Mouse (Mus musculus) R1 (cell line): ENCODE results near the gene Meioc.

Source experiments
- DNase-seq: peaks from one replicate; pipeline ENCODE4 v3.0.0-alpha.2; 2018; ENCODE audit warnings: low read depth, low spot score

Meioc gene

GRCm38 (mm10) chr11:102663416-102663815 lies at the start of gene Meioc:
TSS of gene Meioc (plus strand) at chr11:102663716.
- no peak for DNase-seq

- DNase-seq, result peak; percentile 54
Observed at GRCm38 (mm10) chr11:102619449-102619848, 44.1 kb upstream of the Meioc start.

- DNase-seq, result peak; percentile 79
Observed at GRCm38 (mm10) chr11:102623876-102624789, 39.4 kb upstream of the Meioc start.

- DNase-seq, result no peak
Observed at GRCm38 (mm10) chr11:102624888-102625407, 38.6 kb upstream of the Meioc start.

- DNase-seq, result no peak
Observed at GRCm38 (mm10) chr11:102627171-102627931, 36.2 kb upstream of the Meioc start.

- no peak for DNase-seq
Observed at GRCm38 (mm10) chr11:102628529-102628928, 35.0 kb upstream of the Meioc start.

- no peak for DNase-seq
Observed at GRCm38 (mm10) chr11:102629375-102629774, 34.1 kb upstream of the Meioc start.

GRCm38 (mm10) chr11:102630731-102631130 lies 32.8 kb upstream of the Meioc start:
- peak; percentile 55 for DNase-seq

- no peak for DNase-seq
Observed at GRCm38 (mm10) chr11:102631203-102631602, 32.3 kb upstream of the Meioc start.

- DNase-seq, result peak; percentile 36
Observed at GRCm38 (mm10) chr11:102632725-102633124, 30.8 kb upstream of the Meioc start.

- DNase-seq, result peak; percentile 92
Observed at GRCm38 (mm10) chr11:102633379-102633778, 30.1 kb upstream of the Meioc start.

- no peak for DNase-seq
Observed at GRCm38 (mm10) chr11:102636887-102637286, 26.6 kb upstream of the Meioc start.

- DNase-seq, result no peak
Observed at GRCm38 (mm10) chr11:102643891-102644382, 19.6 kb upstream of the Meioc start.

GRCm38 (mm10) chr11:102646226-102646625 lies 17.3 kb upstream of the Meioc start:
- DNase-seq, result no peak

GRCm38 (mm10) chr11:102647885-102648284 lies 15.6 kb upstream of the Meioc start:
- no peak for DNase-seq

GRCm38 (mm10) chr11:102651381-102651780 lies 12.1 kb upstream of the Meioc start:
- peak; percentile 70 for DNase-seq

- DNase-seq, result peak; percentile 66
Observed at GRCm38 (mm10) chr11:102652844-102653243, 10.7 kb upstream of the Meioc start.

GRCm38 (mm10) chr11:102655888-102656287 lies 7.6 kb upstream of the Meioc start:
- no peak for DNase-seq

- DNase-seq, result no peak
Observed at GRCm38 (mm10) chr11:102656326-102656926, 7.1 kb upstream of the Meioc start.

GRCm38 (mm10) chr11:102656931-102657330 lies 6.6 kb upstream of the Meioc start:
- no peak for DNase-seq

GRCm38 (mm10) chr11:102665151-102665550 lies 1.6 kb downstream of the Meioc start:
- peak; percentile 96 for DNase-seq
